Mouse (Mus musculus) erythroblast, embryonic 14.5 days (primary cell): ENCODE measurements around the gene Bicra.

Experiments
- GATA1 ChIP-seq: IDR thresholded peaks from 2 replicates; pipeline ENCODE4 v1.6.1; 2012; ENCODE audit warnings: low read length, inconsistent platforms, mixed read lengths
- TAL1 ChIP-seq: IDR thresholded peaks from 3 replicates; pipeline ENCODE4 v1.6.1; 2012; ENCODE audit warnings: low read length, inconsistent platforms, mixed read lengths

- no peak for TF ChIP-seq GATA1
- TF ChIP-seq TAL1 = no peak
These were observed 91.6 kb downstream of the Bicra start for GRCm38 (mm10) chr7:15956143-15956542.
